Mouse (Mus musculus) testis, adult 2 months (tissue): Measurements from ENCODE around the gene Nfatc3. TPM values are rescaled to one million over a fixed set of nuclear protein-coding genes. Genes with fewer than 3 reads are reported as not detected.
A peak's percentile ranks its signal among the peaks of the same experiment; 100 is the strongest.

ENCODE experiments used
- H3K27ac ChIP-seq: fragments of 200-500 bp; 2 replicates; pipeline ENCODE4 v1.5.1; 2012; ENCODE audit warnings: low read depth, low read length; ENCODE audit not compliant: control insufficient read depth, insufficient read depth
- H3K27me3 ChIP-seq: fragments of 200-500 bp; 2 replicates; pipeline ENCODE4 v1.6.1; 2012; ENCODE audit warnings: mild to moderate bottlenecking, low read length, moderate library complexity; ENCODE audit not compliant: control insufficient read depth, insufficient read depth
- H3K36me3 ChIP-seq: fragments of 200-500 bp; 2 replicates; pipeline ENCODE4 v1.6.1; 2012; ENCODE audit warnings: mild to moderate bottlenecking, low read length; ENCODE audit not compliant: control insufficient read depth, insufficient read depth
- H3K4me1 ChIP-seq: fragments of 200-500 bp; 2 replicates; pipeline ENCODE4 v1.6.1; 2012; ENCODE audit warnings: low read length; ENCODE audit not compliant: control insufficient read depth, insufficient read depth
- H3K4me3 ChIP-seq: fragments of 200-500 bp; 2 replicates; pipeline ENCODE4 v1.5.1; 2012; ENCODE audit warnings: low read depth, mild to moderate bottlenecking, low read length, moderate library complexity, mixed read lengths; ENCODE audit not compliant: control insufficient read depth
- CTCF ChIP-seq: fragments of 200-500 bp; IDR thresholded peaks from 2 replicates; pipeline ENCODE4 v1.5.1; 2012; ENCODE audit warnings: low read depth, mild to moderate bottlenecking, inconsistent platforms, low read length, moderate library complexity; ENCODE audit not compliant: control insufficient read depth, insufficient read depth, insufficient replicate concordance
- POLR2A ChIP-seq: fragments of 200-500 bp; IDR thresholded peaks from 2 replicates; pipeline ENCODE4 v1.6.1; 2012; ENCODE audit warnings: low read depth, mild to moderate bottlenecking, inconsistent platforms, low read length, moderate library complexity; ENCODE audit not compliant: control insufficient read depth
- polyA plus RNA-seq: library from polyadenylated mRNA; depleted of rRNA; stranded (reverse); fragments of >200 nt; gene quantifications from 2 replicates; pipeline ENCODE4 v1.2.3, GENCODE M21; 2012

The Nfatc3 gene
- polyA plus RNA-seq, 1 experiment: 11.9 TPM

- Histone ChIP-seq H3K4me3 (no peak overlapping the region), H3K27ac (no peak overlapping the region)
- TF ChIP-seq CTCF (no peak), POLR2A (no peak)
Measured at GRCm38 (mm10) chr8:106163251-106163650, 104.6 kb downstream of the Nfatc3 start.

GRCm38 (mm10) chr8:106165460-106165859 lies 106.8 kb downstream of the Nfatc3 start:
- H3K4me1 ChIP-seq: peaks cover 11% of the 10 kb centered on the region
- no peak overlapping the region for H3K4me3 ChIP-seq
- no peaks in the 10 kb centered on the region for H3K36me3 ChIP-seq
- H3K27me3 ChIP-seq: no peaks in the 10 kb centered on the region
- H3K27ac ChIP-seq: no peak overlapping the region
- TF ChIP-seq POLR2A (no peak), CTCF (peak; percentile 58; the same call in 1 of the 2 replicates)

More at GRCm38 (mm10) chr8:106163251-106163650, 104.6 kb downstream of the Nfatc3 start:
- Histone ChIP-seq H3K27me3 (no peaks in the 10 kb centered on the region), H3K36me3 (no peaks in the 10 kb centered on the region), H3K4me1 (peaks cover 2% of the 10 kb centered on the region)

GRCm38 (mm10) chr8:106168356-106169016 lies 109.8 kb downstream of the Nfatc3 start, which contains the start of gene Slc7a6:
Gene Slc7a6 (plus strand): TSS chr8:106168857.
- Histone ChIP-seq H3K27me3 (no peaks in the 10 kb centered on the region), H3K4me1 (peaks cover 11% of the 10 kb centered on the region), H3K36me3 (no peaks in the 10 kb centered on the region), H3K27ac (peak within 1 kb of the TSS; percentile 97), H3K4me3 (peak within 1 kb of the TSS; percentile 91)
- no peak for TF ChIP-seq CTCF
- peak; percentile 79 for TF ChIP-seq POLR2A

GRCm38 (mm10) chr8:106169017-106169933 lies 110.6 kb downstream of the Nfatc3 start:
- peak overlapping the region; percentile 91 for H3K4me3 ChIP-seq
- TF ChIP-seq POLR2A (peak; percentile 12; the same call in 1 of the 2 replicates), CTCF (no peak)

GRCm38 (mm10) chr8:106169934-106170480 lies 111.4 kb downstream of the Nfatc3 start:
- Histone ChIP-seq H3K27ac (peak overlapping the region; percentile 97), H3K36me3 (no peaks in the 10 kb centered on the region), H3K4me3 (peak overlapping the region; percentile 91), H3K4me1 (peaks cover 11% of the 10 kb centered on the region), H3K27me3 (no peaks in the 10 kb centered on the region)
- TF ChIP-seq POLR2A: no peak
- no peak for TF ChIP-seq CTCF

More at GRCm38 (mm10) chr8:106169017-106169933, 110.6 kb downstream of the Nfatc3 start:
- Histone ChIP-seq H3K4me1 (peaks cover 11% of the 10 kb centered on the region), H3K36me3 (no peaks in the 10 kb centered on the region), H3K27ac (peak overlapping the region; percentile 97), H3K27me3 (no peaks in the 10 kb centered on the region)

GRCm38 (mm10) chr8:106173566-106173965 lies 114.9 kb downstream of the Nfatc3 start:
- Histone ChIP-seq H3K27me3 (no peaks in the 10 kb centered on the region), H3K36me3 (no peaks in the 10 kb centered on the region), H3K4me3 (no peak overlapping the region), H3K27ac (no peak overlapping the region), H3K4me1 (peaks cover 7% of the 10 kb centered on the region)
- no peak for TF ChIP-seq CTCF
- TF ChIP-seq POLR2A: no peak

- H3K36me3 ChIP-seq: no peaks in the 10 kb centered on the region
Measured at GRCm38 (mm10) chr8:106176891-106177290, 118.3 kb downstream of the Nfatc3 start.

More at GRCm38 (mm10) chr8:106176891-106177290, 118.3 kb downstream of the Nfatc3 start:
- TF ChIP-seq CTCF (no peak), POLR2A (no peak)
- Histone ChIP-seq H3K4me1 (no peaks in the 10 kb centered on the region), H3K27me3 (no peaks in the 10 kb centered on the region), H3K4me3 (no peak overlapping the region), H3K27ac (no peak overlapping the region)
